Mouse (Mus musculus): ENCODE results near the gene Rhbdf1.
"Not testable (repeated sequence)": the region's sequence is repeated elsewhere in the genome, so short reads cannot be mapped to it uniquely, and the experiment has no call there.

Rhbdf1 gene

DNA sequence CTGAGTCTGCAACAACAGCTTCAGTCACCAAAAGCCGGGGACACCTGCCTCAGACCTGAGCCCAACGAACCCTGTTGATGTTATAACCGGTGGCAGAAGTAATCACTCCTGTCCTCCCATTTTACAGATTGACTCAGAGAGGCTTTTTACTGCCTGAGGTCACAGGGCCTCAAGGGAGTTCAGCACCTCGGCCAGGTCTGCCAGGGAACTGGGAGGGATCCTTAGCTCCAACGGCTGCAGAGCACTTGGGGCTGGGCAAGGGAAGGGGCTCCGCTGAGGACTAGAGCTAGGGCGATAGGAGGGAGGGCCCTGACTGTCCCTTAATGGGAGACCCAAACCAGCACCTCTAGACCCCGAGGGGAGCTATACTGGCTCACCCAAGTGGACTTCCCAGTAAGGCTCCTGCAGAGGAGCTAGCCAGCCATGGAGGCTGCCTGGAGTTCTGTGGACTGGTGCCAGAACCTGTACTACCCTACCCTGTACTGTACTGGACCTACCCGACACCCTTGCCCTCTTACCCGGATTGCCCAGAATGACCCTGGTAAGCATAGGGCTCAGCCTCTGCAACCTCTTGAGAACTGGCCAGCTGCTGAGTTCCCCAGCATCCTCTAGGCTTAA is 1.4 kb downstream of the Rhbdf1 start:
- no peak for DNase-seq

DNA sequence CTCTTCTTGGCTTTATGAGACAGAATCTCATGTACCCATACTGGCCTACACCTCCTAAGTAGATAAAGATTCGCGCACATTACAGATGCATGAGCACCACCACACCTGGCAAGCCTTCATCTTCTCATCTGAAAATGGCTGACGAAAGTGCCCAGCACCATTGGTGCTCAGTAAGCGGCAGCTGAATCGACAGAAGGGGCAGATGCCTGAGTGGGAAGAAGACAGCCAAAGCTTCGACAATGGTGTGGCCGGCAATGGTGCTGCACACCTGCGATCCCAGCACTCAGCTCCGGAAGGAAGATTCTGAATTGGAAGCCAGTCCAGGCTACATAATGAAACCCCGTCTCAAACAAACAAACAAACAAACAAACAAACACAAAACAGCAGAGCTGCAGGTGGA is 2.8 kb downstream of the Rhbdf1 start:
- DNase-seq, result no peak

DNA sequence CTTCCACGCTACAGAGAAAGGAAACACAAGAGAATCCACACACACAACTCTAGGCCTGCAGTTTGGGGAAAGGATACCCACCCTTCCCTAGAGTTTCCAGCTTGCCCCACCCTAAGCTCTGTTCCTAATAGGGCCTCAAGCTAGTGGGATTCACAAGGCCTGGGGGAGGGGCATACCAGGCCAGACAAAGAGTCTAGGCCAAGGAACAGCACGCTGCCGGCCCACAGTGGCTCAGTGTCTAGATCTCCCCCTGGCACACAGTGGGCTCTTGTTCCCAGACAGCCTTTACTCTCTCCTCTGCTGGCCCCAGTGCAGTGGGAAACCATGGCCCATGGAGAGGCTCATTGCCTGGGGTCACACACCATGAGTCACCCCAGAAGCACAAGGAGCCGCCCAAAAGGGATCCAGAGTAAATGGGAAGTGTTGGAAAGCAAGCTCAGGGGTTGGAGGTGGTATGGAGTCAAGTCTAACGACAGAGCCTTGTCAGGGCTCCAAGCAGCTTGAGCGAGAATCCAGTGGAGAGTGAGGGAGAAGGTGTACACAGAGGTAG is 3.5 kb downstream of the Rhbdf1 start:
- peak; percentile 94 for DNase-seq

DNA sequence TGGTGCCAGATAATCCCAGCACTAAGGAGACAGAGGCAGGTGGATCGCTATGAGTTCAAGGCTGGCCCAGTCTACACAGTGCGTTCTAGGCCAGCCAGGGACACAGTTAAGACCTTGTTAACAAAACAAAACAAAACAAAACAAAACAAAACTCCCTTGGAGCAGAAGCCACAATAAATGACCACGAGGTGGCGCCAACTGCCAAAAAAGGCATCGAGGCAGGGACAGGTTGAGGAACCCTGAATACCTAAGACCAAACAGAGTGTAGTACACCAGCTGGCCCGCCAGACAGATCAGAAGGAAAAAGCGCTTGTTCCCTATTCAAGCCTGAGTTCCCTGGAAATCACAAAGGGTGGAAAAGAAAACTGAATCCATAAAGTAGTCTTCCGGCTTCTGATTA is 5.2 kb downstream of the Rhbdf1 start:
- DNase-seq, result peak; percentile 92

DNA sequence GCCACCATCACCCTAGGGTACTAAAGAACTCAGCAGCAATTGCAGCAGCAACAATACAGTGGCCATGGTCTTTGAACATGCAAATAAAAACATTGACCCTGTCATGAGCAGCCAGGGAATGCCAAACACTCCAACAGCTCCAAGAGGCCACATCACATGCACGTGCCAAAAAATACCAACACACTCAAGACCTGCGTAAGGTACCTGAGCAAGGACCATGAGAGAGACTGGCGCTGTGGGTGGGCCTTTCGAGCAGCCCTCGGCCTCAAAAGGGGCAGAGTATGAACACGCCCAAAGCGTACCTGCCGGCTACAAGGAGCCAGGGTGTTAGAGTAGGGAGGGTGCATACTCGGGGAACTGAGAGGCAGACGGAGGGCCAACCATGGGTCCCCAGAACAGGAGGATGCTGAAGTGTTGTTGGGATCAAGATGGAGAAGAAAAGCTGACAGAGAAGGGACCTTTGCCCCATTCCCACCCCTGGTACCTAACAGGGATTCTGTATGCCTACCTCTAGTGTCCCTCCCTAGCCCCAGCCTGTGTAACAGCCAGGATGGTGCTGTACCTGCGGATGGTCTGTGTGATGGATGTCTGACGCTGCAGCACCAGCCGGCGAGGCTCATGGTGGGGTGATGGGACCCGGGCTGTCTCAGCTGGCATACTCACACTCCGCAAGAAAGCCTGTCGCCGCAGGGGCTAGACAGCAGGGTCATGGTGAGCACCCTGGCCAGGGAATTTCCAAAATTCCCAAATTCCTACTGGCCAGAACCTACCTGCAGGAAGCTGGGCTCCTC is 6.5 kb downstream of the Rhbdf1 start:
- DNase-seq, result peak; percentile 92

DNA sequence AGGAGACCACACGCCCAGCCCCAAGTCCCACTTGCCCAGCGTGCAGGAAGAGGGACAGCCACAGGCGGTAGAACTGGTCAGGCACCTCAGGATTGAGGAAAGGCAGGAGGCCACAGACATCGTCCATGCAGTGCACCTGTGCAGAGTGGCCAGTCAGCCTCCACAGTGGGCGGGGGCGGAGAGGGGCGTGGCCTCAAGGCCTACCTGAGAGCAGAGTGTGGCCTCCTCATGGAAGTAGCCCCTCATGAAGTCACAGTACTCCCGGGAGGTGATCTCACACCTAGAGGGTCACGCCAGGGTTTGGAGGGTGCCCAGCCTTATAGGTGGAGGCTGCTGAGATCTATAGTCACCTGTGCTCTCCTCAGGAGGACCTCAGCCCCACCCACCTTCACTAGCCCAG is 11.5 kb downstream of the Rhbdf1 start:
- DNase-seq, result no peak

DNA sequence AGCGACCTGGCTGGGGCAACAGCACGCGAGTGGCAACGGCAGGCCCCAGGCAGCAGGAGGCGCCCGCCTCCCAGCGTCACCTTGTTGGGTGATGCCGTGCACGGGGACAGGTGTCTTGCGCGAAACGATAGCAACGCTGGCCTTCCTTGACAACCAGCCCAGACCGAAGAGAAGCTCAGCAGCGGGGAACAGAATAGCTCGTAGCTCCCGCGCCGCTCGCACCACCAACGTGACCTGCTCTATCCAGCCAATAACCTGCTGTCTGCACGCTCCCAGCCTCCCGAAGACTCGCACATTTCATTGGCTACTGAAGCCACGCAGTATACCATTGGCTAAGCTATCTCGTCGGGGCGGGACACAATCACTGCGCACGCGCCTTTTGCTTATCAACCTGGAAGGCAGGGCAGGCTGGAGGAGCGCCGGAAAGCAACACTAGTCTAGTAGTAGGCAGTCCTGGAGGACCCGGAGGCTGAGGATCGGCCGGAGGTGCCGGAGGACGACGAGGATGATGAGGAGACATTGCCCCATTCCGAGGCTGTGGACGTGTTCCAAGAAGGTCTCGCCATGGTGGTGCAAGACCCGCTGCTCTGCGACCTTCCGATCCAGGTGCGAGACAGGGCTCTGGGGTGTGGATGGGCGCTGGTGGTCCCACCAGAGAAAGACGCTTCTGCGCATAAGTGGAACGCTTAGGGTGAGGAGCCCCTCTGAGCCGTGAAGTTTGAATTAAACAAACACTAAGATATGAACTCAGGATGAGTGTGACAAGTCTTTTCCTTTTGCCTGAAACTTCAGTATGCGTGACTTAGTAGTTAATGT is 16.8 kb downstream of the Rhbdf1 start, which contains the start of gene Snrnp25:
Gene Snrnp25, plus strand, starts transcription at position 358 of the 816 bp plus-strand sequence.
- peak; percentile 100 for DNase-seq

DNA sequence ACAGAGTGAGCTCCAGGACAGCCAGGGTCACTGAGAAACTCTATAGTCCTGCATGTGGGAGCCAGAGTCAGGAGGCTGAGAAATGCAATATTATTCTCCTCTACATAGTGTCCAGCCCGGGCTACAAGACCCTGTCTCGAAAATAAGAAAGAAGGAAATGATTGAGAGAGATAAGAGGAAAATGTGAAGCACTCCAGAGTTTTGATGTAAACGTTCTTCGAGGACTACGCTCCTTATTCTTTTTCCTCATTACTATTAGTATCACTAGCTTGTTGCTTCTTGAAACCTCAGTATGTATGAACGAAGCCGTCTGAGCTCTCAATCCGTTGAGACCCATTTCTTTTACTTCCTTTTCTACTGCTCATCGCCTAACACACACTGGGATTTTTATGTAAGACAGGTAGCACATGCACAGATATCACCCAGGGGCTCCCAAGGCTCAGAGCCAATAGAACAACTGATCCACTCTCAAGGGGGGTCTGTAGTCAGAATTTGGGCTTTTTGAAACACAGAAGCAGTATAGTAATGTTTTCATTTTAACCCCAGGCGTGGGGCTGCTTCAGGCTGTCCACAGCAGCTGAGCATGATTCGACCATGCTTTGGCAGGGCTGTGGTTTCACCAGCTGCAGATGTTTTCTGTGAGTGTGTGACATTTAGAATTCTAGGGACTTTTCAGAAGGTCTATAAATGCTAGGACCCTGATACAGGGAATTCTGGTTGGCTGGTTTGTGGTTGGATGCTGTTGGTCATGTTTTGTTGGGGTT is 20.0 kb downstream of the Rhbdf1 start:
- no peak for DNase-seq

DNA sequence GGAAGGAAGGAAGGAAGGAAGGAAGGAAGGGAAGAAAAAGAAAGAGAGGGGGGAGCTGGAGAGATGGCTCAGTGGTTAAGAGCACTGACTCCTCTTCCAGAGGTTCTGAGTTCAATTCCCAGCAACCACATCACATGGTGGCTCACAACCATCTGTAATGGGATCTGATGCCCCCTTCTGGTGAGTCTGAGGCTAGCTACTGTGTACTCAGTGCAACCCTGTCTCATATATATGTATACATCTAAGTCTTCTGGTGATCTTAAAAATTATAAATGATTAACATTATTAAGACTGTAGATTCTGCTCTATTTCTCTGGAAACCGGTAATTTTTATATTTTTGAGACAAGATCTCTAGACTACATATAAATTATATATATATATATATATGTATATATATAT is 21.1 kb downstream of the Rhbdf1 start:
- not testable (repeated sequence) for DNase-seq

DNA sequence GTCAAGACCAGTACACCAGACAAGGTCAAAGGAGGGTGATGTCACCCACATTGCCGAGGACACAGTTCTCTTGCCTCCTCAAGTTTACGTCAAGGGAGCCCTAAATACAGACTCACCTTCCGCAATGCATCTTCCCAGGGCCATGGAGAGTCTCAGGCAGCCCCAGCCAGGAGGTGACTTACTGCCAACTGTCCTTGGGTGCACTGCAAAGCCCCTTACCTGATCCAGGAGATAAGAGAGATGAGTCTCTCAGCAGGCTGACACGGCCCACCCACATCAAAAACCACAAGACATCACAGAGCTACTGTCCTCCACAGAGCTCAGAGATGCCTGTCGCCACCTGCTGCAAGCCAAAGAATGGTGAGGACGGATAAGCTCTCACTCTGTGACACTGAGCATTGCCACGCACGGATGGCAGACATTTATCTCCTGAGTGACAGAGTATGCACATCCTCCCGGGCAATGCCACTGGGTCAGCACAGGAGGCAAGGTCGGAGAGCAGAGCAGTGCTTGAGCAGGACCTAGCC is 22.0 kb downstream of the Rhbdf1 start, which contains the start of gene Il9r:
Gene Il9r, minus strand, starts transcription at position 205 of the 527 bp plus-strand sequence.
- DNase-seq, result peak; percentile 88

DNA sequence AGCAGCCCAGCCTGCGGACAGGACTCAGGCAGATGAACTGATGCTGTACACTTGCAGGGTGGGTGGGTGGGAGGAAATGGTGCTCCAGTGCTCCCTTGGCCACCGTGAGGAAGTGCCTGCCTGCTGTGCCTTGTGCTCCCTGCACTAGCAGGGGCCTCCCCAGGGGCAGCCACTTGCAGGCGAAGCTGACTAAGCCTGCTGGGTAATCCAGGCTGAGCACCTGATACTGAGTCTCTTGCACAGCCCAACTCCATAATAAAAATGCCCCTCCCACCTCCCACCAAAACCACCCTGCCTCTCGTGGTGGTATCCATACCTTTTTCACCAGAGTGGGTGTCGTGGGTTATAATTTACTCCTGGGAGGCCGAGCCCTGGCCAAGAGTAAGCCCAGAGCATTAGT is 22.9 kb downstream of the Rhbdf1 start:
- DNase-seq, result peak; percentile 57

DNA sequence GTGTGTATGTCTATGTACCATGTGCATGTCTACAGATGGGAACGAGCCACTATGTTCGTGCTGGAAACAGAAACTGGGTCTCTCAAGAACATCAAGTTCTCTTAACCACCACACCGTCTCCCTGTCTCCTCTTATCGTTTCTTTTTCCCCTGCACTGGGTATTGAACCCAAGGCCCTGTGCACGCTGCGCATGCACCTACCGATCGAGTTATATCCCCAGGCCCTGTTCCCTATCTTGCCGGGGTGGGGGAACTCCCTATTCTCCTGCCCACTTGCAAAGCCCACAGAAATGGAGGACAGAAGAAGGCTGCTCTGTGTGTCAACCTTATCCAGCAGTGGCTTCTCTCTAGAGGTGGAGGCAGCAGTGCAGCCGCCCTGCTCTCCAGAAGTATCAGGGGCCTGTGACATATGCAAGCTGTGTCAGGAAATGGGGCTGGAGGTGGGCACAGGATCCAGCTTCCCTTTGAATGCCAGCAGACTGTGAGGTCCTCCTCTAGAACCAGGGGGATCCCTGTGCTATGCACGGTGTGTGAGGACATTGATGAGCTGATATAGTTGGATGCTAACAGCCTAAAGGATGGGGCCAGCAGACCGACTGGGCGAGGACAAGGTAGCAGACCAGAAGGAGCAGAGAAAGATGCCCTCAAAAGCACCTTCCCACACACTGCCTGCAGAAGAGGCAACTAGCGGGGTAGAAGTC is 23.7 kb downstream of the Rhbdf1 start:
- peak; percentile 68 for DNase-seq

DNA sequence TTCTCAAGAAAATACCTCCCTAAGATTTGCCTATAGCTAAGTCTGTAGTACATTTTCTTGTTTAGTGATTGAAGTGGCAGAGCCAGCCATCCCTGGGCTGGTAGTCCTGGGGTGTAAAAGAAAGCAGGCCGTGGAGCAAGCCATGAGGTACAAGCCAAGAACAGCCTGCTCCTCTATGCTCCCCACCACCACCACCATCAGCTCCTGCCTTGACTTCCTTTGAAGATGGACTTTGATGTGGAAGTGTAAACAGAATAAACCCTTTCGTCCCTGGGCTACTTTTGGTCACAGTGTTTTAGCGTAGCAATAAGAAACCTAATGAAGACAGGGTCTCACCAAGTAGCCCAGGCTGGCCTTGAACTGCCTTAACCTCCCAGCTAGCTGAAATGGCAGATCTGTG is 24.3 kb downstream of the Rhbdf1 start:
- DNase-seq, result peak; percentile 56

DNA sequence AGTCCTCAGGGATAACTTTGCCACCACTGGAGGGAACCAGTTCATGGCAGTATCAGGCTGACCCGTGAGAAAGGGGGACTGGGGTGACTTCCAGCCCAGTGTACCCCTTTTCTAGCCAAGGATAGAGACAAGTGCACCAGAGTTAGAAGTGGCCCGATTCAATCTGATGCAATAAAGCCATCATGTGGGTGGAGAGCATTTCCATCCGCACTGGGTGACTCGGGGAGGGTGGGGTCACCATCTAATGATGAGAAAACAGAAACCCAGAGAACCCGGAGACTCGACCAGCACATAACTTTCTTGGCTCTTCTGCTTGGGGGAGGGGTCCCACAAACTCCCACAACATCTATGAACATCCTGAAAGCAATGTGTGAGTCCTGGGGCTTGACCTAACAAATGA is 25.4 kb downstream of the Rhbdf1 start:
- DNase-seq, result peak; percentile 76

DNA sequence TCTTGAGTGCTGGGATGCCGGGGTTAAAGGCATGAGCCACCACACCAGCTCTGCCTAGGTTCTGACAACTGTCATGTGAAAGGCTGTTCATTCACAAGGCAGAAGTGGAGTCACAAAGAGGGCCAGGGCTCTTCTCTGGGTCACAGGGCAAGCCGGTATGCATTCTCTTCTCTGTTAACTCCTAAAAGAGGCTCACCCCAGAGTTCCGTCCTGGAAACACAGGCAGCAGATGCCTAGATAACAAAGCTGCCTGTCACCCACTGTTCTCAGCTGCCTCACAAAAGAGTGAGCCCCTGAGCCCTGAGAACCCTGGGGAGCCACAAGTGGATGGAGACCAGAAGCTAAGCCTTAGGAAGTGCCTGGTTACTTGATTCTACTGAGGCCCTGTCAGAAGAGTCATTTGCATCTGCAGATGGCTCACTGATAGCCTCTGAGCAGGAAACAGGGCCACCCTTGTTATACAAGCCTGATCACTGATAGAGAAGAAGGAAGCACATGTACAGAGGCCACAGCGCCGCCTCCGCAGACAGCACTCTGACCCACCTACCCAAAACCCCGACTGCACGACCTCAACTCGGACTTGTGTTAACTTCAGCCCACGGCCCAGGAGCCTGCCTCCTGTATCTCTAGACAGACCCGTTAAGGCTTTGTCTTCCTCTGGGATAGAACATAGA is 26.1 kb downstream of the Rhbdf1 start:
- DNase-seq, result peak; percentile 84

DNA sequence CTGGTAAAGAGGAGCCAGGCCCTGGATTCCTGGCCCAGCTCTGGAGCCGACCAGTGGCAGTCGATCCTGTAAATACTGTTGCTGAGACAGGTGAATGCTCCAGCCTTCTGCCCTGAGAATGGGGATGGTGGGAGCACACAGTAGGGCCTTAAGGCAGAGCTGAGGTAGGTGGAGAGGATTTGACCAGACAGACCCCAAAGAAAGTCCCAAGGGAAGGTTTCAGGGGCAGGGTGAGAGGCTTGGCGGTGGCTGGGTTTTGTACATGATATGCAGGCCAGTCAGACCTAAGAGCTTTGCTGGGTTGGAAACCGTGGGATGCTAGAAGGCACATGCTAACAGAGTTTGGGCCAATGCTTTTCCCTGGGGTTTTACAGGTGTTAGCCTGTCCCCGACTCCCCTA is 27.5 kb downstream of the Rhbdf1 start:
- DNase-seq, result no peak

DNA sequence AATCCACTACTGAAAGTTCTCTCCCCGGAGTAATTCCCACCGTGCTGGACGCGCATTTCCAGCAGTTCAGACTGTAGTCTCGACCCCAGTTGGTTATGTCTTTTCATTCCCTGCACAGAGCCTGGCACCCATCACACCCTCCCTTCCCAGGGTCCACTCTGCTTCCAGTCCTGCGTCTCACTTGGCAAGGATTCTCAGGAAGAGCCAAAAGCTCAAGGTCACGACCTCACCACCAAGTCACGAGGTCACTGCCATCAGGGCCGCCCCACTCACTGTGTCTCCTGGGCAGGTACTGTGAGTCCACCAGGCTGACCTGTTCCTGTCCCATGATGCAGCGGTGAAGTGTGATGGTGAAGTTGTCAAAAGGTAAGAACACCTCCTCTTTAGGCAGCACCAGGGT is 28.0 kb downstream of the Rhbdf1 start:
- DNase-seq, result peak; percentile 49

DNA sequence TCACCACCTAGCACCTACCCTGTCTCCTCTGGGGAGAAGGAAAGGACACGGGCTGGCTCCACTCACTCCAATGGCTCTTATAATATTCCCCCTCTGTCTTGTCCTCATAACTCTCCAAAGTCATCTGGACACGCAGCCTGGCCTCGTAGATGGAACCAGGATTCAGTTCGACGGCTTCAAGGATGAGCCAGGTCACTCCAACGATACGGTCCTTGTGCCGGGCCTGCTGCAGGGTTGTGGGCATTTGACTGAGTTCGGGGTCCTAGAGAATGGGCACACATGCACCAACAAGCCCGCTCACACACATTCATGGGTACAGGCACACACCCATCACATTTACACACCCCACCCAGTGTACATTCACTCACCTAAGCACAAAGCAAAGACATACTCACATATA is 28.9 kb downstream of the Rhbdf1 start:
- DNase-seq, result peak; percentile 55

DNA sequence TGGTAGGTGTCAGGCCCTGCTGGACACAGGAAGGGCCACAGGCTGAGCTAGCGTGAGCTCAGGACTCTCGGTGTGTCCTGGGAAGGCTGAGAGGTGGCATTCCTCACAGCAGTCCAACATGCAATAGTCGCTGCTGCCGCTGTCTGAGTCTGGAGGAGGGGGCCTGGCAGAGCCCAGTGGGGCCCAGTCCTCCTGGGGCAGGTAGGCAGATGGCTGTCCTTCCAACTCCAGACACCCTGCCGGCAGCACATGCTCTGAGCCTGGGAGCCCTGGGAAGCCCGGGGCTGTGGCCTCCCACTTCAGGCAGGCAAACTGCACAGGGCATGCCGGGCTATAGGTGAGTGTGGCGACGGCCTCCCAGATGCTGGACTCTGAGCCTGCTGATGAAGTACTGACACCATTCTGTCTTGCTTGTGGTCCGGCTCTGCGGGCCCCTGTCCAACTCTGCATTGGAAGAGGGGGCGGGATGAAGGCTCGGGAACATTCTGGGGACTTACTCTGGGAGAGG is 31.4 kb downstream of the Rhbdf1 start:
- DNase-seq, result peak; percentile 88

DNA sequence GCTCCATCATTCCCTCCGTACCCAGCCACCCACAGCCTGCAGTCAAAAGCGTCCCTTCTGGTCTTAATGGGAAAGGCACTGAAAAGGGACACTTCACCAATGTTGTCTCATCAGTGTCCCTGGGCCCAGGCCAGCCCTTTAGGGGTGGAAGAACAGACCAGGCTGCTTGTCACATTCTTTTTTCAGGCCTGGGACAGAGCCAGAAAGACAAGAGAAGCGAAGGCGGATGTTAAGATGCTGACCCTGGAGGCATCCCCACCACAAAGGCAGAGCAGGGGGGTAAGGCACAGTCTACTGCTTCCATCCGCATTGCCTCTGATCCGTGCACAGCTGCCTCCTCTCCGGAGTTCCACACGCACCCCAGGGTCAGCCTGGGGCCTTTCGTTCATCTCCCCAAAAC is 32.0 kb downstream of the Rhbdf1 start:
- DNase-seq, result peak; percentile 87

DNA sequence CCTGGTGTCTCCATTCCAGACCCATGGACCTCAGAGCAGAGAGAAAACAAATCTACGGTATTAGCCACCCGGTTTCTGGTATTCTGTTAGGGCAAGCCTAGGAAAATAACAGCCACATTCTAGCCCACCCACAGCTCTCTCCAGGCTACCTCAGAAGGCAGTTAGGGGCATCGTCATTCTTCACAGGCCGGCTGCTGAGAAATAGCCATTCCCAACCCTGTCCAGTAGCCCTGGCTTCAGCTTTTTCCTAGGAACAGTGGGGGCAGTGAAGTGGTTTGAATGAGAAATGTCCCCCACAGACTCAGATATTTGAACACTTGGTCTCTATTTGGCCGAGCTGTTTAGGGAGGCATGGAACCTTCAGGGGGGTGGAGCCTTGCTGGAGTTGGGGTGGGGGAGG is 32.7 kb downstream of the Rhbdf1 start:
- peak; percentile 85 for DNase-seq
